Mouse (Mus musculus) layer of hippocampus, adult 8-10 months (tissue): ENCODE results near the gene Ptges3l. TPM values are rescaled to one million over a fixed set of nuclear protein-coding genes. Genes with fewer than 3 reads are reported as not detected.
"Not testable (repeated sequence)": the region's sequence is repeated elsewhere in the genome, so short reads cannot be mapped to it uniquely, and the experiment has no call there.

ENCODE experiments used
- DNase-seq, 2 experiments: peaks; one replicate each; pipeline ENCODE4 v3.0.0; 2022; ENCODE audit warnings: low spot score in 2 of 2
- microRNA-seq, 2 experiments: library from miRNA; unstranded; fragments of <30 nt; microRNA quantifications; one replicate each; pipeline ENCODE4 v1.2.0; 2022
- total RNA-seq, 4 experiments: library from RNA; stranded (reverse); gene quantifications; 2 replicates each; pipeline ENCODE4 v1.2.4; 2022

Ptges3l gene
- total RNA-seq, 4 experiments from 2014 or later: 0.74 to 1.5 (median 1.3) TPM

DNA sequence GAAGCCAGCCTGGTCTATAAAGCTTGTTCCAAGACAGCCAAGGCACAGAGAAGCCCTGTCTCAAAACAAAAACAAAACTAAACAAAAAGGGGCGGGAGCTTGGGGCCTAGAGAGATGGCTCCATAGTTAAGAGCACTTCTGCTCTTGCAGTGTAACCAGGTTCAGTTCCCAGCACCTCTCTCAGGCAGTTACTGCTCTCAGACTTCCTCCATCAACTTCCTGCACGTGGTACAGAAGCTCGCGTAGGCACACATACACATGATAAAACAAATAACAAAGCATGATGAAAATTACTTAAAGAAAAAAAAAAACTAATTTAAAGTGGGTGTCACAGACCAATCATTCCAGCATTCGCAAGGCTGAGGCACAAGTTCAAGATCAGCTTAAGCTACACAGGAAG is 5.0 kb downstream of the Ptges3l start:
- DNase-seq: no peak

DNA sequence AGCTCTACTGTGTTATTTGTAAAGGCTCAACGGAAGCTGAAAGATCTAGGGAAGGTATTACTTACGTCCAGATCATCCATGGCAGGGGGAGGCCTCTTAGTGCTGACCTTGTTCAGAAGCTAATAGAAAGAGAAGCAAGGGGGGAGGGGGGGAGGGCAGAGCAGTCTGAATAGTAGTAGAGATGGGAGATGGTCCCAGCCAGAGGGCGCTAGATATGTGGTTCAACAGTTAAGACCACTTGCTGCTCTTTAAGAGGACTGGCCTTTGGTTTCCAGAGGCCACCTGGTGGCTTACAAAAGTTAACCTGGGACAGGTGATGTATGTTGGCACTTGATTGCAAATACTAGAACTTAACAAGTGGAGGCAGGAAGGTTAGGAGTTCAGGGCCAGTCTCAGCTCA is 5.5 kb downstream of the Ptges3l start:
- DNase-seq: no peak

DNA sequence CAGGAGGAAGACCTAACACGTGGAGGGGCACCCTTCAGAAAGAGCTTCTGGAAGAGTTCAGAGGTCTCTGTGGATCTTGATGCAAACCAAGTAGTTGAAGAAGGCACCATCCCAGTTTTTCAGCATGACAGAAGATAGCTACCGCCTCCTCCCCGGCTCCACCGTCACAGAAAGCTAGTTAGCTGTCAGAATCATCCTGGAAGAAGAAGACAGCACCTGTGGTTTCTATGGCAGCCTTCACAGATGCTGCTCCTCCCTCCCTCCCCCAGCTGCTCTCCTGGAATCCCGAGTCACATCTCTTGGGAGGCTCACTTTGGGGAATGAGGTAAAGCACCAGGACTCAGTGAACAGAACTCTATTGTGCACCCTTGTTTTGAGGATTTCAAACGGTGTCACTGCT is 6.1 kb downstream of the Ptges3l start:
- no peak for DNase-seq

DNA sequence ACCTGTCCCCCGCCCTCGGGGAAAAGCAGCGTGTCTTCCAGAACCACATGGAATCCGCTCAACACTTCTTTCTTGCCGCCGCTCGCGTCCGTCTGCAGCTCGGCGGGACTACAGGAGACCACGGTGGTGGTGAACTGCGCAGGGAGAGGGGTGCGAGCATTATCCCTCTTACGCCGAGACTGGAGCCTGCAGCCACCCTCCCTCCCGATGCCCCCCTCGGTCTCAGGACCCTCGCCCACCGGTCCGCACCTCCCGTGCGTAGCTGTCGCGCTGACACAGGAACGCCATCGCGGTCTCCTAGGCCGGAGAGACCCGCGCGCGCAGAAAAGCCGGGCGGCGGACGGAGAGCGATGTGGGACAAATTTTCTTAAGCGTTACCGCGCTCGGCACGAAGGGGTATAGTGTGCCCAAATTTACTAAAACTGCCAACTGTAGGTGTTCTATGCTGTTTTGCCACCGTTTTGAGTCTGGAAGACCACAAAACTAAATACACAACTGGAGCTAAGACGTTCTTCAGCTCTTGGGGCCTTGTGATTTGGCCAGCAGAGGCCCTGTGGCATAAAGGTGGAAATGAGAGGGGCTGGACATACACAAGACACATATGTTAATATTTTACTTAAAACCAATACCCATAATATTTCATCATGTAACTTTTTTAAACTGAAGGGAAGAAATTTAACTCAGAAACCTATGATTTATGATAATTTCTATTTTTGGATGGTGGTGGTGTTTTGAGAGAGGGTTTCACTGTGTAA is 7.9 kb downstream of the Ptges3l start, which contains the start of gene Aarsd1:
Gene Aarsd1 (minus strand): TSS at position 515 of the 755 bp plus-strand sequence.
- DNase-seq: peak; percentile 74 to 88

DNA sequence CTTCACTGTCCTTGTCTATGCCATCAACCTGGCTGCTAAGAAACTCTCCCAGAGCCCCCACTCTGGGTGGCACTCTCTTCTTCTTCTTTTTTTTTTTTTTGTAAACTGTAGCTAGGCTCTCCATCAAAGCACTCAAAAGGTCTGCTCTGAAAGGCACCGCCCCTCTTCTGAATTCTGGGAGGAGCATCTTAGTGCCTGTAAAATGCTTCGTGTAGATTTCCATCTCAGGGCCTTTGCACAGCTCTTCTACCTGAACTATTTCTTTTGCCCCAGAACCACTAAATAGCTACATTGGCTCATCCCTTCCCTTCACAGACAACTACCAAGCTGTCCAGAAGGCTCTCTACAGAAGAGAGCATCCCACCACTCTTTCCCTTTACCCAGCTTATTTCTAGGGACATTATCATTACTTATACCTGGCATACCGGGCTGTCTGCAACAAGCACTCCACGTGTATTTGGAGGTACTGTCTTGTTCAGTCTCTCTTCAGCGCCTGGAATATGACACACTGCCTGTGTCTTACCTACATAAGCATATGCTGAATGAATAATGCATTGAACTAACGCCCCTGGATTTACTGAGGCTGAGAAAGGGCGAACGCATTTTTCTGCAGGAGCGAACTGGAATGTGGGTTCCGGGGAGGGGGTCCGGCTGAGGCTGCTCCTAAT is 8.6 kb downstream of the Ptges3l start:
- no peak for DNase-seq

DNA sequence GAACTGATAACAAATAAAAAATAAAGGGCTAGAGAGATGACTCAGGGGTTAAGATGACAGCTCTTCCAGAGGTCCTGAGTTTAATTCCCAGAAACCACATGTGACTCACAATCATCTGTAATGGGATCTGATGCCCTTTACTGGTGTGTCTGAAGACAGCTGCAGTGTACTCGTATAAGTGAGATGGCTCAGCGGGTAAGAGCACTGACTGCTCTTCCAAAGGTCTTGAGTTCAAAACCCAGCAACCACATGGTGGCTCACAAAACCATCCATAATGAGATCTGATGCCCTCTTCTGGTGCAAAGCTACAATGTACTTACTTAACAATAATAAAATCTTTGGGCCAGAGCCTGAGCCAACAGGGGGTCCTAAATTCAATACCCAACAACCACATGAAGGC is 9.8 kb downstream of the Ptges3l start:
- DNase-seq: no peak

DNA sequence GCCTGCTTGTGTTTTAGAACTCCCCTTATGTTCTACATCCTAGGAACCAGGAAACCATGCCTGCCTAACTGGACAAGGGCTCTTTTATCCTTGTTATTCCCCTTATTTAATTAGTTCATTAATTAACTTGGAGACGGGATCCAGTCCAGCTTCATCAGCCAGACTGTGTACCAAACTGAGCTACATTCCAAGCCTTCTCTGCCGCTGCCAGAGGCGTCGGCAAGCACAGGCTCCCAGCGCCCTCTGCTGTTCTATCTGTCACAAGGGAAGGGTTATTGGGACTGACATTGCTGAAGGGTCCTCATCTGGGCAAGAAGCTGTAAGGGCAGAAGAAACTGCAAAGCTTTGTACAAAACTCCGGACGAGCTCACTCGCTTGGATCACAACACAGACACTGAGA is 30.0 kb downstream of the Ptges3l start:
- DNase-seq: peak; percentile 69 to 75

DNA sequence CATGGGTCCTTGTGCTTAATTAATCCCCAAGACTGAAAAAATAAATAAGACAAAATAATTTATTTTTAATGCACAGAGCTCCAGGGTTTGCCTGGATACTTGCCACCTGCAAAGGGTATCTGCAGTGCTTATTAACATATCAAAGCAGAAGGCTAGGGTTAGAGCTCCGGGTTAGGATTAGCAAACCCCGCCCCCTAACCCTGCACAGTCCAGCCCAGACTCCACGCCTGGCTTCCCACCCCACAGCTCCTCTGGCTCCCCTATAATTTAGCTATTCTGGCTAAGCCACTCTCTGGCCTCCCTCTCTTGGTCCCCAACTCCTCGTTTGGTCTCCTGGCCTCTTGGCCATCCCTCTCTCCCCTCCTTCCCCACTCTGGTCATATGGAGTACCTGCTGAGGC is 43.3 kb downstream of the Ptges3l start:
- DNase-seq: no peak

DNA sequence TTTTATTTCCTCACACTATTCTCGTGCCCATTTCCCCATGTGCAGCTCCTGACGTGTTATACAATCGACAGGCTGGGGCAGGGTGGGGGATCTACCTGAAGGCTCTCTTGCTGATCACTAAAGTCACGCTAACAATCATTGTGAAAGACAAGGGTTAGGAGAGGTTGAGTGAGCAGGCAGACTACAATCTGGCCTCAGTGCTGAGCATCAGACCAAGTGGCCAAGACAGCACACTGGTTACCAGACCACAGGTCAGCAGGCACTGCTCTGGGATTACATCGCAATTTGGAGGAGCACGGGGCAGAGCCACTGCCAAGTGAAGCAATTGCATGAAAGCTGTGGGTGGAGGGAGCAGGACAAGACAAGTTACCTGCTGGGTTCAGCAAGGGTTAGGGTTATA is 46.2 kb downstream of the Ptges3l start:
- no peak for DNase-seq

DNA sequence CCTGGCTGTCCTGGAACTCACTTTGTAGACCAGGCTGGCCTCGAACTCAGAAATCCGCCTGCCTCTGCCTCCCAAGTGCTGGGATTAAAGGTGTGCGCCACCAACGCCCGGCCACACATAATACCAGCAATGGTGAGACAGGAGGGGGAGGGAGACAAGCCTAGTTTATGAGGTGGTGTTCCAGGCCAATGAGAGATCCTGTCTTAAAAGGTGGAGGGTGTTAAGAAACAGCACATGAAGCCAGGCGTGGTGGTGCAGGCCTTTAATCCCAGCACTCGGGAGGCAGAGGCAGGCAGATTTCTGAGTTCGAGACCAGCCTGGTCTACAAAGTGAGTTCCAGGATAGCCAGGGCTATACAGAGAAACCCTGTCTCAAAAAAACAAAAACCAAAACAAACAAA is 46.9 kb downstream of the Ptges3l start:
- DNase-seq: not testable (repeated sequence)

DNA sequence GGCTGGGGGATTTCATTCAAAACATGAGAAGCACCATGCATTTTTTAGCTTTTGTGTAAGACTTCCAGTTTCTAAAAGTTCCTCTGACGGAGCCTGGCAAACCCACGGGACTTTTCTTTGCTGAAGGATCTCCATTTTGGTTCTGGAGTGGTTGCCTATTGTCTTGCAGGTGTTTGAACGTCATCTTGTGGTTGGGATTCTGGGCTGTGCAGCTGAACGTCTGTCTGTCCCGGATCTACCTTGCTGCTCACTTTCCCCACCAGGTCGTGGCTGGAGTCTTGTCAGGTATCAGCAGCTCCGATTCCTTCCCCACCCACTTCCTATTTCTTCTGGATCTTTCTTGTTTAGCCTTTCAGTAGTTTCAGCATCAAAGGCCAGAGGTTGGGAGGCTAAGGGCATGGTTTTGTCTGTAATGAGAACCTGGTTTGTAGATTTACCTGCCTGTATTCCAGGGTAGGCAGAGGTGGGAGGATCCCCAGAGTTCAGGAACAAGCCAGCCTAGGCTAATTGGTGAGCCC is 50.7 kb downstream of the Ptges3l start:
- DNase-seq: no peak

DNA sequence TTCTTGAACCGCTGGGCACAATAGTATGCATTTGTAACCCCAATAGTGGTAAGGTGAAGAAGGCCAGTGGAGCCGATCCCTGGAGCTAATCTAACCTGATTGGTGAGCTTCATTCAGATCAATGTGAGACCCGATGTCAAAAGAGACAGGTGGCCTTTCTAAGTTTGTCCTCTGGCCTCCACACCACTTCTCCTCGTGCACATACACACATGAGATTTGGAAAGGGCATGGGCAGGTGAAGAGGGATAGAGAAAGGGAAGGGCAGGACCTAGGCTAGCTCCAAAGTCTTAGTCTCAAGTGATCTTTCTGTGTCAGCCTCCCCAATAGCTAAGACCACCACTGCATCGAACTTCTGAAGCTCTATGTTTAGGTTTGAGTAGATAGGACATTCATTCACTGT is 55.0 kb downstream of the Ptges3l start:
- DNase-seq: no peak

Small RNA genes within 50 kb of the gene (microRNA-seq; reads per million reads assigned to microRNA genes)
- 0.64 to 0.76 reads per million in 2 experiments for gene Mir6929

Other genes with a start within 250 kb of the Ptges3l start
- gene Ccr10, start 249.9 kb downstream of the Ptges3l start, total RNA-seq: under 1 TPM; 0.31 to 0.50 (median 0.35) TPM
- gene Ezh1, start 198.9 kb downstream of the Ptges3l start, total RNA-seq: 10 to 100 TPM; 63.5 to 88.1 (median 77.5) TPM
- 10 to 100 TPM; 54.2 to 66.0 (median 64.6) TPM for gene Ramp2, start 179.3 kb downstream of the Ptges3l start, total RNA-seq
- 10 to 100 TPM; 59.1 to 76.6 (median 65.5) TPM for gene Vps25, start 171.6 kb downstream of the Ptges3l start, total RNA-seq
- 10 to 100 TPM in 3 of 4 experiments, 1 to 10 TPM in 1; 9.0 to 11.6 (median 10.9) TPM for gene Wnk4, start 164.8 kb downstream of the Ptges3l start, total RNA-seq
- 1 to 10 TPM in 1 of 4 experiments, under 1 TPM in 3; 0.16 to 1.4 (median 0.52) TPM for gene Cntd1, start 146.3 kb downstream of the Ptges3l start, total RNA-seq
- gene Coa3, start 146.2 kb downstream of the Ptges3l start, total RNA-seq: 10 to 100 TPM; 90.3 to 98.9 (median 91.4) TPM
- 100 to 1,000 TPM; 167 to 224 (median 191) TPM for gene Becn1, start 123.0 kb downstream of the Ptges3l start, total RNA-seq
- 100 to 1,000 TPM; 110 to 129 (median 117) TPM for gene Psme3, start 109.1 kb downstream of the Ptges3l start, total RNA-seq
- gene Aoc2, start 100.3 kb downstream of the Ptges3l start, total RNA-seq: 1 to 10 TPM; 5.1 to 9.9 (median 7.4) TPM
- 1 to 10 TPM in 1 of 4 experiments, under 1 TPM in 3; 0.57 to 1.1 (median 0.78) TPM for gene Aoc3, start 94.7 kb downstream of the Ptges3l start, total RNA-seq
- not detected for gene G6pc, start 57.8 kb downstream of the Ptges3l start, total RNA-seq
- 10 to 100 TPM; 47.6 to 54.3 (median 48.9) TPM for gene Aarsd1, start 7.7 kb downstream of the Ptges3l start, total RNA-seq
- 1 to 10 TPM; 6.0 to 9.6 (median 6.5) TPM for gene Gm27029, start 537 bp downstream of the Ptges3l start, total RNA-seq
- gene Rundc1, start 248 bp downstream of the Ptges3l start, total RNA-seq: 10 to 100 TPM; 27.8 to 35.4 (median 31.9) TPM
- gene Rpl27, start 17.0 kb upstream of the Ptges3l start, total RNA-seq: 10 to 100 TPM; 23.9 to 46.8 (median 33.8) TPM
- 1 to 10 TPM; 2.2 to 7.6 (median 3.5) TPM for gene Ifi35, start 23.1 kb upstream of the Ptges3l start, total RNA-seq
- gene Rnd2, start 39.7 kb upstream of the Ptges3l start, total RNA-seq: 100 to 1,000 TPM; 109 to 121 (median 110) TPM
- 10 to 100 TPM; 27.9 to 42.8 (median 34.9) TPM for gene Vat1, start 40.9 kb upstream of the Ptges3l start, total RNA-seq
- 1 to 10 TPM in 3 of 4 experiments, under 1 TPM in 1; 0.83 to 2.0 (median 1.4) TPM for gene Brca1, start 126.6 kb upstream of the Ptges3l start, total RNA-seq
- gene Nbr1, start 126.8 kb upstream of the Ptges3l start, total RNA-seq: 100 to 1,000 TPM; 125 to 154 (median 137) TPM
- gene Tmem106a, start 156.9 kb upstream of the Ptges3l start, total RNA-seq: 1 to 10 TPM; 1.6 to 4.4 (median 3.3) TPM
- gene Gm11634, start 173.9 kb upstream of the Ptges3l start, total RNA-seq: not detected
- 10 to 100 TPM in 3 of 4 experiments, 1 to 10 TPM in 1; 9.3 to 16.1 (median 11.0) TPM for gene Rdm1, start 201.9 kb upstream of the Ptges3l start, total RNA-seq
- gene Arl4d, start 240.2 kb upstream of the Ptges3l start, total RNA-seq: 10 to 100 TPM; 11.8 to 21.0 (median 17.4) TPM